Mouse (Mus musculus) adrenal gland, adult 2 months (tissue): ENCODE measurements around the gene Olfr477. TPM values are rescaled to one million over a fixed set of nuclear protein-coding genes. Genes with fewer than 3 reads are reported as not detected.
"Not testable (repeated sequence)": the region's sequence is repeated elsewhere in the genome, so short reads cannot be mapped to it uniquely, and the experiment has no call there.

ENCODE experiments used
- DNase-seq: peaks from one replicate; pipeline ENCODE4 v3.0.0; 2021
- long read RNA-seq: library from polyadenylated mRNA; stranded (forward); transcript quantifications from one replicate; pipeline ENCODE4 v2.0.0, GENCODE M21; 2021
- polyA plus RNA-seq: library from polyadenylated mRNA; depleted of rRNA; stranded (reverse); fragments of >200 nt; gene quantifications from 2 replicates; pipeline ENCODE4 v1.2.3, GENCODE M21; 2012; rRNA removed
- total RNA-seq, 2 experiments: library from RNA; stranded (reverse); gene quantifications; 2 replicates each; pipeline ENCODE4 v1.2.3; 2021

The Olfr477 gene
- total RNA-seq, result not detected
- not detected in 2 replicates for polyA plus RNA-seq
- long read RNA-seq, result 0 reads

DNA sequence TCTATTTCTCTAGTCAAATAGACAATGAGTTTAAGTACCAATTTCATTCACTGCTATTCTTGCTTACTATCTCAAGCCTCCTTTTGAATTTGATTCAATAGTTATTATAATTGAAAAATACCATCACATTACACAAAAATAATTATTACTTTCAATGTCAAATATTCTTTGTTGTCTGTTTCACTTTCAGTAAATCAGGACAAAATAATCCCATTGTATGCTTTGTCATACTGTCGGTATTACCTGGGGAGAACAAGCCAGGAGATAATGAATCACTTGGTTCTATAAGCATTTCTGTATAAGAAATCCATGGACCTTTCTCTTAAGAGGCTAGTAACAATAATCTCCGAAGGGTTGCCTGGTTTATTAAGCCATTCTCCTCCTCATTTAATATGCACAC is at the start of gene Olfr477:
TSS of gene Olfr477 (plus strand) at position 301 of the 400 bp plus-strand sequence.
- no peak for DNase-seq

GRCm38 (mm10) chr7:107952539-107952938 is 34.0 kb upstream of the Olfr477 start:
- not testable (repeated sequence) for DNase-seq

GRCm38 (mm10) chr7:107954343-107954742 is 32.1 kb upstream of the Olfr477 start, which contains the start of gene Olfr474:
Olfr474 (plus strand) TSS chr7:107954643.
- DNase-seq, result no peak

DNA sequence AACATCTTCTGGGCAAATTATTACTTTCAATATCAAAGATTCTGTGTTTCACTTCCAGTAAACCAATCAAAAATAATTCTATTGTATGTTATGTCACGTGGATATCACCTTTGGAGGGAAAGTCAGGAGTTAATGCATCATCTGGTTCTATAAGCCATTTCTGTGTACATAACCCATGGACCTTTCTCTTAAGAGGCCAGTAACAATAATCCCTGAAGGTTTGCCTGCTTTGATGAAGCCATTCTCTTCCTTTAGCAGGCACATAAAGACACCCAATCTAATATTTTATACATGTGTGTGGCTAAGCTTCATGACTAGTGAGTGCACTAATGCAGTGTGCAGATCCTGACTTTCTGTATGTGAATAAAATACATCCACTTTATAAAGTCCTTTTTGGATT is 22.0 kb upstream of the Olfr477 start, which contains the start of gene Olfr476:
TSS of gene Olfr476 (plus strand) at position 301 of the 400 bp plus-strand sequence.
- DNase-seq, result no peak

DNA sequence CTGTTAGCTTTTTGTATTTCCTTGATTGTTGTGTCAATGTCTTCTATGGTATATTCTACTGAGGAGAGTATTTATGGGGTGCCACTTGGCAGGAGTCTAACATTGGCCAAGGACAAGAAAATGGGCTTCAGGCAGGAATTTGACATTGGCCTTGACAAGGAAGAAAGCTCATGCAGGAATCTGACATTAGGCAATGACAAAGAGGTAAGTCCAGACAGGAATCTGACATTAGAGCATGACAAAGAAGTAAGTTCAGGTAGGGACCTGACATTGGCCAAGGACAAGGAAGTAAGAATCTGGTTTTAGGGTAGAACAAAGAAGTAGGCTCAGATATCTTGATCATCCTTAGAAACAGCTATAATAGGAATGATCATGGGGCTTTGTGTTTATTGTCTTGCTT is 27.8 kb downstream of the Olfr477 start:
- not testable (repeated sequence) for DNase-seq

GRCm38 (mm10) chr7:108033889-108034288 is 47.4 kb downstream of the Olfr477 start, which contains the start of gene Olfr478:
Olfr478 (minus strand) TSS chr7:108033989.
- DNase-seq, result no peak

Other genes starting within 250 kb of the Olfr477 start
- gene Cyb5r2, start 228.7 kb upstream of the Olfr477 start, total RNA-seq, result not detected
- gene Cyb5r2, start 228.7 kb upstream of the Olfr477 start, polyA plus RNA-seq, result 0.15 TPM in 1 of 2 replicates, not detected in the other
- not detected for gene Ovch2, start 185.5 kb upstream of the Olfr477 start, total RNA-seq
- gene Ovch2, start 185.5 kb upstream of the Olfr477 start, polyA plus RNA-seq, result not detected in 2 replicates
- not detected for gene Olfr467, start 174.4 kb upstream of the Olfr477 start, total RNA-seq
- not detected in 2 replicates for gene Olfr467, start 174.4 kb upstream of the Olfr477 start, polyA plus RNA-seq
- gene Olfr469, start 161.2 kb upstream of the Olfr477 start, total RNA-seq, result not detected
- gene Olfr469, start 161.2 kb upstream of the Olfr477 start, polyA plus RNA-seq, result not detected in 2 replicates
- not detected for gene Olfr470, start 139.2 kb upstream of the Olfr477 start, total RNA-seq
- gene Olfr470, start 139.2 kb upstream of the Olfr477 start, polyA plus RNA-seq, result not detected in 2 replicates
- gene Olfr472, start 88.8 kb upstream of the Olfr477 start, total RNA-seq, result not detected
- not detected in 2 replicates for gene Olfr472, start 88.8 kb upstream of the Olfr477 start, polyA plus RNA-seq
- gene Olfr473, start 56.2 kb upstream of the Olfr477 start, total RNA-seq, result not detected
- gene Olfr473, start 56.2 kb upstream of the Olfr477 start, polyA plus RNA-seq, result not detected in 2 replicates
- not detected for gene Olfr474, start 32.0 kb upstream of the Olfr477 start, total RNA-seq
- gene Olfr474, start 32.0 kb upstream of the Olfr477 start, polyA plus RNA-seq, result not detected in 2 replicates
- not detected for gene Olfr476, start 21.9 kb upstream of the Olfr477 start, total RNA-seq
- gene Olfr476, start 21.9 kb upstream of the Olfr477 start, polyA plus RNA-seq, result not detected in 2 replicates
- gene Olfr478, start 47.3 kb downstream of the Olfr477 start, total RNA-seq, result not detected
- not detected in 2 replicates for gene Olfr478, start 47.3 kb downstream of the Olfr477 start, polyA plus RNA-seq
- gene Olfr479, start 64.0 kb downstream of the Olfr477 start, total RNA-seq, result not detected
- not detected in 2 replicates for gene Olfr479, start 64.0 kb downstream of the Olfr477 start, polyA plus RNA-seq
- gene Olfr480, start 80.7 kb downstream of the Olfr477 start, total RNA-seq, result not detected
- not detected in 2 replicates for gene Olfr480, start 80.7 kb downstream of the Olfr477 start, polyA plus RNA-seq
- gene Olfr481, start 93.2 kb downstream of the Olfr477 start, total RNA-seq, result not detected
- not detected in 2 replicates for gene Olfr481, start 93.2 kb downstream of the Olfr477 start, polyA plus RNA-seq
- 1 to 10 TPM; 1.5 to 3.5 TPM for gene Olfr482, start 110.9 kb downstream of the Olfr477 start, total RNA-seq
- gene Olfr482, start 110.9 kb downstream of the Olfr477 start, polyA plus RNA-seq, result not detected in 2 replicates
- gene Olfr483, start 114.2 kb downstream of the Olfr477 start, total RNA-seq, result not detected
- gene Olfr483, start 114.2 kb downstream of the Olfr477 start, polyA plus RNA-seq, result not detected in 2 replicates
- gene Olfr484, start 140.8 kb downstream of the Olfr477 start, total RNA-seq, result not detected
- not detected in 2 replicates for gene Olfr484, start 140.8 kb downstream of the Olfr477 start, polyA plus RNA-seq
- not detected for gene Olfr485, start 173.2 kb downstream of the Olfr477 start, total RNA-seq
- not detected in 2 replicates for gene Olfr485, start 173.2 kb downstream of the Olfr477 start, polyA plus RNA-seq
- gene Olfr486, start 186.0 kb downstream of the Olfr477 start, total RNA-seq, result not detected
- gene Olfr486, start 186.0 kb downstream of the Olfr477 start, polyA plus RNA-seq, result not detected in 2 replicates
- gene Olfr487, start 227.9 kb downstream of the Olfr477 start, total RNA-seq, result not detected
- not detected in 2 replicates for gene Olfr487, start 227.9 kb downstream of the Olfr477 start, polyA plus RNA-seq